Mouse (Mus musculus) NIH3T3 (cell line): ENCODE measurements around the gene Dapl1.
A peak's percentile ranks its signal among the peaks of the same experiment; 100 is the strongest.

Experiments
- DNase-seq: peaks from one replicate; pipeline ENCODE4 v3.0.0-alpha.2; 2012; ENCODE audit warnings: low read depth

Gene Dapl1

DNA sequence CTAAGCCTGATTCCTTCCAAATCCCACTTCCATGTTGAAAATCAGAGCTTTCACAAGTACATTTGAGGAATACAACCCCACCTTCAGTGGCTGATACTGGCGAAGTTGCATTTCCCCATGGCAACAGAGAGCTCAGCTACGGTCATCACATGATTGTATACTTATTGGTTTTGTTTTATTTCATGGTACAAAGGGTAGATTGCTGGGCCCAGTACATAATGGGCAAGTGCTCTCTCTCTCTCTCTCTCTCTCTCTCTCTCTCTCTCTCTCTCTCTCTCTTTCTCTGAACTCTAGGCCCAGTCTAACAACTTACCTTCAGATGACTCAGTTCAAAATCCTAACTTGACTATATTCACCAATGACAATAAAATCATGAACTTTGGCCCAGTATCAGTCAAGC lies 52.5 kb downstream of the Dapl1 start:
- DNase-seq, result no peak

DNA sequence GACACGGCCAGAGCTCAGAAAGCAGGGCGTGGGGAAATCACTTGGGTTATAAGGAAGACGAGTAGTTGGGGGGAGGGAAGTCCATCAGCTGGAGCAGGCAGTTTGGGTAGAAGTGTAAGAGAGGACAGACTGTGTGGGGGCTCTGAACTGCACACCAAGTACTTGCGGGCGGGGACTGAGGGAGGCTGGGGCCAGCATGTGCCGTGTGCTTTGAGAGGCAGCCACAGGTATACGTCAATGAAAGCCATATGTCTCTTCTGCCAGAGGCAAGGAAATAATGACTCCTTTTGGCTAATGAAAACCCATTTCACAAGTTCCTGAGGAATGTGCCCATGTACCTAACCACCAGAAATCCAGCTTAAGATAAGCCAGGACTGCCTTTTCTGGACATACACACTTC lies 53.6 kb downstream of the Dapl1 start:
- DNase-seq, result peak; percentile 51

DNA sequence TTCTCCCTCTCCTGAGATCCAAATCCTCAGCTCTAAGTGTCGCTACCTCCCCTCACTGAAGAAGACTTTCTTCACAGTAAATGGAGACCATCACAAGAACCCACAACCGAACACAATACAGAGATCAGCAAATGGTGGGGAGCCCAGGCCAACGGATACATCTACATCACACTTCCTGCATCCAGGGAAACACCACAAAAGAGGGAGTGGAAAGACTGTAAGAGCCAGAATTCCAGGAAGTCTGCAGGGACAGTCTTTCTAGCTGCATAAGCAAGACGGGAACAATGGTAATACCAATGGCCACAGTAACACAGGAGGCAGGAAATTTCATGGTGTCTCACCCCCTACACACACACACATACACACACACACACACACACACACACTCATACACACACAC lies 55.3 kb downstream of the Dapl1 start:
- no peak for DNase-seq

DNA sequence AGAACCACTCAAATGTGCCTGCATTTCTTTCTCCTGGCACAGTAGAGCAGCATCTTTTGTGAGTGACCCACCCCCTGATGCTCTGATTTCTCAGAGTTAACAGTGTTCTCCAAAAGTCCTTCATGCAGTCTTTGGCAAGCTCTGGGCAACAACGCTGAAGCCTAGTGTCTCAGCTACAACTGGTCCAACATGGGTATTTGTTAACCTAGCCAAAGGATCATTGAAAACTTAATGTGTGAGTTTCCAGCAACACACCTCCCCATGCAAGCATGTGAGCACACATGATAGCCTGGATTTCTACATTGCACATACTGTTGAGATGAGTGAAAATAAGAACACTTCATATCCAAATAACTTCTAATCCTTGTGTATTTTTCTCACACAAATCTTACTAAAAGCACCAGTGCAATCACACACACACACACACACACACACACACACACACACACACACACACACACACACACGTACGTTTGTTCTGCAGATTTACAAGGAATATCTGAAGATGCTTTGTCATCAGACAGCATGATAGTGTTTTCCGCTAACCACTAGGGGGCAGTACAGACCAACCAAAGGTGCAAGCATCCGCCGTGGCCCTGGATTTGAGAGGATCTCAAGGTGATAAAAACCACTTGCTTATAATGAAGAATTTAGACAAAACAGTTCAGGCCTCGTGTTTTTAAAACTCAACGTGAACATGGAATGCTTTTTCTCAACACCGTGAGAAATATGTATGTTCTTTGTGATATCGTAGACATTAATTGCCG lies 56.9 kb downstream of the Dapl1 start:
- DNase-seq, result peak; percentile 94

DNA sequence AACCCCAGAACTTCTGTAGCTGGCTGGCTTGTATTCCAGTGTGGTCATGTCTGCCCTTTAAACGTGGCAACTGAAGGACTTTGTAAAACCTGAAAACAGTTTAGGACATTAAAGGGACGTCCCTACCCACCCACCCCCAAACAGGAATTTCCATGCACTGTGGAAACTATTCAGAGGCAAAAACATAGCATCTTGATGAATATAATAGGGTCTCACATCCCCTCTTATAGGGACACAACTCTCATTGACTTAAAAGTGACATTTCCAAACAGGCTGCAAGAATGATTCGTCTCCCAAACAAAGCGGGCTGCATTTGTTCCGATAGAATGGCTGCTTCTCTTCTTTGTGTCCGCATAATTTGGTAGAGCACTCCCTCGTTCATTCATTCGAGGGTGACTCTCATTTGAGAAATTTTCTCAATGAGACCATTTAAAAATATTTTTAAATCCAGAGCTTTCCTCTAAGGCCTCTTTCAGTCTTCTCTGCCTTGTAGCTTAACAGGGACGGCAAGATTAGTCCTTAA lies 59.2 kb downstream of the Dapl1 start:
- DNase-seq, result no peak

DNA sequence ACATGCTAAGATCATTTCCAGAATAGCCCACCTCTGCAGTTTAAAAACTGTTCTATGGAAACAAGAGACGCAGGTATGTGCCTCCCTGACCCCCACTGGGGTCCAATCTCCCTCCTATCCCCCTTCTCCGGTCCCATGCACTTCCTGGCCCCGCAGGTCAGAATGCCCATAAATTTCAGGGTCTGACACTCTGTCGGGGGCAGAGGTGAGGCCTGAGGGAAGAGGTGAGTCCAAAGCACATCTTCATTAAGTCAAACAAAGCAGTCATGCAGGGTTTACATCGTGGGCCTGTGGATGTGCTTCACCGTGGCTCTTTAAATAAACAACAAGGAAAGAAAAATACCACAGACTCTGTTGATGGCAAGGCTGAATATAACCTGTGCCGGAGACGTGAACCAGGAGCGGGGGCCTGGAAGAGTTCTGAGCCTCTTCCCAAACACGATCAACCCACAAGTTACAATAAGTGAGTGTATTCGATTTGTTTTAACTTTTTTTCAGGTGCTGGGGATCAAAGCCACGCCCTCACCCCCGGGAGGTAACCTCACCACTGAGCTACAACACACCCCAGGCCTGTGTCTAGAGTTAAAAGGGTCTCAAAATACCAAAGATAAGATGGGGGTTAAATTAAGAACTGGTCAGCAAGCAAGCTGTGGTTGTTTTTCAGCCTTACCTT lies 59.9 kb downstream of the Dapl1 start:
- DNase-seq, result no peak

DNA sequence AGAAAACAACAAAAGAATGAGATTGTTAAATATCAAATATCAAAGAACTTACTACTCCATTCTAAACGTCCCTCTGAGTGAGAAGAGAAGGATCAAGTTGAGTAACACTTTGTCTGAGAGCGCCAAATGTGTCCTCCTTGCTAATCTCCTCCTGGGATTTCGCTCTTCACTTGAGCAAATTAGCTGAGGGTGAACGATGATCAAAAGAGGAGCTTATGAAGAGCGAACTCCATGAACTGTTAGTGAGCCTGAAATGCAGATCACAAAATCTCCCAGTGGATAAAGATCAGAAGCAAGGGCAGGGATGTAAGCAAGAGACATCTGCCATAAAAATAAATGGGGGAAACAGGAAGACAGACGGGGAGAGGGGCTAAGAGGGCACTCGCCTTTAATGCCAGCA lies 60.5 kb downstream of the Dapl1 start:
- DNase-seq, result no peak

DNA sequence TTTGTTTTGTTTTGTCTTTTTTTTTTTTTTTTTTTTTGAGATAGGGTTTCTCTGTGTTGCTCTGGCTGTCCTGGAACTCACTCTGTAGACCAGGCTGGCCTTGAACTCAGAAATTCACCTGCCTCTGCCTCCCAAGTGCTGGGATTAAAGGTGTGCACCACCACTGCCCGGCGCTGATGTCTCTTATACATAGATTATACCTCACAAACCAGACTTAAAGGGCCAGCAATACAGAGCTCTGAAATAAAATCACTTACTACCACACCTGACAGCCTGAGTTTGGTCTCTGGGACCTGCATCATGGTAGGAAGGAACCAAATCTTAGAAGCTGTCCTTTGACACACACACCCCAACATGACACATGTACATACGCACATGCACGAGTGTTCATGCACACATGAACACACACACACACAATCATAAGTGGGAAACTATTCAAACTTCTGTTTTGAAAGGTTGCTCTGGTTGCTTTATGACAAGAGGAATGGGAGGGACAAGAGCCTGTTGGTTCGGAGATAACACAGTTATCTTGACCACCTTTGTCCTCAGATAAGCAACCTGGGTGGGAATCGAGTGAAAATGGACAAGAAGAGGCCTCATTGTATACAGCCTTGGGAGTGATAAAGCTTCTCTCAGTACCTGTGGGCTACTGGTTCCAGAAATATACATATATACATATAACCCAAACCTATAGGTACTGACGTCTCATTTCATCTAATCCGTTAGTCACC lies 63.1 kb downstream of the Dapl1 start:
- no peak for DNase-seq

DNA sequence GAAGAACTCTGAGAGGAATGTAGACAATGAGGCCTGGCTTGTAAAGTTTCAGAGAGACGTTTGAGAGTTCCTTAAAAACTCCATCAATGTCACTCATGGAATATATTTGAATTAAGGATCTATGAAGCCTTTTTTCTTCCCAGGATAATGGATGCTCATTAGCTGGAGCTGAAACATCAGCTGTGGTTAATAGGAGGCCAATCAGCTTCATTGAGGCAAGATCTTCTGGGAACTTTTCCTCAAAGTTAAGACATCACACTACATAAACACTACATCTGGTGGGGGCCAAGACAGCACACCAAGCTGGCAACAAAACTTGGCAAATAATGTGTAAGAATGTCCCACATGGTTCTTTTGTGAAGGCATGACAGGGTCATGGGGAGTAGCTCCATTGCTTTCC lies 68.3 kb downstream of the Dapl1 start:
- no peak for DNase-seq

DNA sequence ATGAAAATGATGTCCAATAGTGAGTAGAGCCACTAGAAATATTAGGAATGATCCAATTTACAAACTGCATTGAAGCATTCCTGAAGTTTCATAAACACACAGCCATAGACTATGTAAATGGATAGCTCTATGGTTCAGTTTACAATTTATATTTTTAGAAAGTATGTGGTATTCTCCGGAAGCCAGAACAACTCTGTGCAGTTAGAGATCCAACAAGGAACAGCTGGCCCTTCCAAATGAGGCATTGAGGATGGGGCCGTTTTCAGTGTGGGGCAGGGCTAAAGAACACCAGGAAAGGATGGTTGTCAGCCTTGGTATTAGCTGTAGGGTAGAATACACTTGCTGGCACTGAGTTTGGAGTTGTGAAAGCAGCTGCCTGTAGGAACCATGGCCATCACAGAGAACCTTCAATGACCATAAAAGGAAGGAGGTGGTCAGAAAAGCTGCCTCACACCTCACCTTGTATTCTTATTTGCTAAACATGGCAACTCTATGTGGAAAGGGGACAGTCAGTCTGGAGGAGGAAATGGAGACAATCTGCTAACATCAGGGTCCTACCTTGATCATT lies 70.0 kb downstream of the Dapl1 start:
- no peak for DNase-seq
